Mouse (Mus musculus) C2C12 (cell line): ENCODE measurements at regions not wholly inside any gene's neighbourhood (a gene's known extent, or its start where the extent isn't known, plus 50 kb on each side); places are given as distances from the start of the nearest gene placed in this dataset.
A peak's percentile ranks its signal among the peaks of the same experiment; 100 is the strongest.

Source experiments
- H3K27me3 ChIP-seq: one replicate; pipeline ENCODE4 v1.6.1; 2011; ENCODE audit not compliant: control insufficient read depth, insufficient read depth, insufficient read length
- H3K36me3 ChIP-seq: one replicate; pipeline ENCODE4 v1.6.1; 2011; ENCODE audit not compliant: control insufficient read depth, insufficient read depth
- H3K4me3 ChIP-seq: one replicate; pipeline ENCODE4 v1.5.1; 2011; ENCODE audit warnings: mild to moderate bottlenecking, control low read depth; ENCODE audit not compliant: poor library complexity, insufficient read depth, severe bottlenecking
- H3K79me2 ChIP-seq: one replicate; pipeline ENCODE4 v1.6.1; 2011; ENCODE audit not compliant: control insufficient read depth, insufficient read depth
- H3K79me3 ChIP-seq: one replicate; pipeline ENCODE4 v1.6.1; 2011; ENCODE audit warnings: low read depth, control low read depth
- H3ac ChIP-seq: one replicate; pipeline ENCODE3; 2011; ENCODE audit warnings: low read depth; ENCODE audit not compliant: control insufficient read depth, insufficient read length
- CEBPB ChIP-seq: IDR thresholded peaks from one replicate; pipeline ENCODE4 v1.6.1; 2011; ENCODE audit warnings: low read depth, mild to moderate bottlenecking, control low read depth, moderate library complexity
- CTCF ChIP-seq: IDR thresholded peaks from one replicate; pipeline ENCODE4 v1.5.1; 2011; ENCODE audit not compliant: control insufficient read depth, insufficient read depth, insufficient read length
- FOSL1 ChIP-seq: IDR thresholded peaks from one replicate; pipeline ENCODE4 v1.8.0; 2011; ENCODE audit warnings: mild to moderate bottlenecking, low read length; ENCODE audit not compliant: poor library complexity, insufficient read depth, severe bottlenecking
- MAX ChIP-seq: IDR thresholded peaks from one replicate; pipeline ENCODE4 v1.6.1; 2011; ENCODE audit warnings: mild to moderate bottlenecking, control low read depth
- MYOD1 ChIP-seq: IDR thresholded peaks from one replicate; pipeline ENCODE4 v1.6.1; 2011; ENCODE audit warnings: low read depth; ENCODE audit not compliant: control insufficient read depth, insufficient read length
- MYOG ChIP-seq: IDR thresholded peaks from one replicate; pipeline ENCODE4 v1.6.1; 2011; ENCODE audit not compliant: control insufficient read depth, insufficient read length; ENCODE audit errors: extremely low read depth
- USF1 ChIP-seq: IDR thresholded peaks from one replicate; pipeline ENCODE4 v1.6.1; 2011; ENCODE audit warnings: low read depth, mild to moderate bottlenecking, control low read depth, moderate library complexity

DNA sequence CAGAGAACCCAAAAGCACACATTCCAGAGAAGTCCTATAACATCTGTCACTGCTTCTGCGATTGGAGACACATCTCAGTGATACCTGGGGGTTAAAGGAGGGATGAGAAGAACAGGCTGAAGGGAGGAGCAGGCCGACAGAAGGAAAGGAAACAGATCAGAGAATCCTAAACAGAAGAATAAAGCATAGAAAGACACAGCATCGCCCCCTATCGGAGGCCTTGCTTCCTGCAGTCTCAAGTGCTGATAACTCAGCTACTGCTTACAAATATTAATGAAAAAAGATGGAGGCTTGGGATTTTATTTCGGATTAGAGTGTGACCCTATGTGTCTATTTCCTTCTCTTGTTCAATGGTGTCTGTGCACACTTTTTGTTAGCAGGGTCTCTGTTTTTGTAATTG is 255.6 kb upstream of the Gm5148 start:
- no peaks in the 10 kb centered on the region for H3K36me3 ChIP-seq
- H3ac ChIP-seq = no peak overlapping the region
- H3K79me2 ChIP-seq = no peaks in the 10 kb centered on the region
- no peak overlapping the region for H3K4me3 ChIP-seq
- no peaks in the 10 kb centered on the region for H3K27me3 ChIP-seq
- H3K79me3 ChIP-seq = no peaks in the 10 kb centered on the region
- TF ChIP-seq CTCF (no peak), MAX (no peak), MYOD1 (no peak), FOSL1 (no peak), CEBPB (no peak), USF1 (no peak), MYOG (no peak)

DNA sequence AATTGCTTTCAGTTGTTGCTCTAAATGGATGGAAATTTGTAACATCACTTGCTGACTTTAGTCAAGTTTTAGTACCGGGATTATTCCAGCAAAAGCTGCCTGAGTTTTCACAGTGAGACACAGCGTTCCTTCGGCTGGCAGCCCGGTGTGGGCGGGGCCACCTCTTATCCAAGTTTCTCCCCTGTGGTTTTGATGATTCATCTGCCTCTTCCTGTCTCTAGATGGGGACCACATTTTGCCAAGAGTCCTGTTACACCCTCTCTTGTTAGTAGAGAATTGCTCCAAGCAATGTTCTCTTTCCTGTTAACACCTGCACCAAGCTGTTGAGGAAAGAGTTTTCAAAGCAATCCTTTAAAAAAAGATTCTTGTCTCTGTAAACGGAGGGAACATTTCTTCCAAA is 254.2 kb upstream of the Gm5148 start:
- Histone ChIP-seq H3K4me3 (no peak overlapping the region), H3K27me3 (no peaks in the 10 kb centered on the region), H3K79me2 (no peaks in the 10 kb centered on the region), H3K79me3 (no peaks in the 10 kb centered on the region), H3ac (no peak overlapping the region), H3K36me3 (no peaks in the 10 kb centered on the region)
- no peak for TF ChIP-seq MAX
- TF ChIP-seq FOSL1 = peak; percentile 47

DNA sequence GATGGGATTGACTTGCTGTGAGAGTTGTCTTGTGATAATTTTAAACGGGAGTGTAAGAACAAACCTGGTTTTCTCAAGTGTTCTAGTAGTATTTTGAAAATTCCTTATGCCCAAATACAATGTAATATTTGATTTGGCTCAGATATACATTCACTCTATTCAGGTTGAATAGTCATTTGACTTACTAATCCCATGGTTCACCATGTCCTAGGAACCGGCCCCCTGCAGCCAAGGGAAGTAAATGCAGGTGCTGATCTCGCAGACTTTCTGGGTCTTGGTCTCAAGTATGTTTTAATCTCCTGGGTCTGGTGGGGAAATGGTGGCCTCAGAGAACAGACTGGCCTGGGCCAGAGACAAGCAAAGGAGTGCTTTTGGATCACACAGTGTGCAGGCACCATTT is 253.2 kb upstream of the Gm5148 start:
- H3K36me3 ChIP-seq = no peaks in the 10 kb centered on the region
- no peaks in the 10 kb centered on the region for H3K79me2 ChIP-seq
- H3K27me3 ChIP-seq = no peaks in the 10 kb centered on the region
- no peak overlapping the region for H3ac ChIP-seq
- no peak for TF ChIP-seq MAX
- no peak for TF ChIP-seq USF1
- TF ChIP-seq CTCF = no peak
- TF ChIP-seq MYOD1 = no peak
- no peak for TF ChIP-seq MYOG
- TF ChIP-seq FOSL1 = no peak
- no peak for TF ChIP-seq CEBPB
- H3K4me3 ChIP-seq = no peak overlapping the region
- H3K79me3 ChIP-seq = no peaks in the 10 kb centered on the region

DNA sequence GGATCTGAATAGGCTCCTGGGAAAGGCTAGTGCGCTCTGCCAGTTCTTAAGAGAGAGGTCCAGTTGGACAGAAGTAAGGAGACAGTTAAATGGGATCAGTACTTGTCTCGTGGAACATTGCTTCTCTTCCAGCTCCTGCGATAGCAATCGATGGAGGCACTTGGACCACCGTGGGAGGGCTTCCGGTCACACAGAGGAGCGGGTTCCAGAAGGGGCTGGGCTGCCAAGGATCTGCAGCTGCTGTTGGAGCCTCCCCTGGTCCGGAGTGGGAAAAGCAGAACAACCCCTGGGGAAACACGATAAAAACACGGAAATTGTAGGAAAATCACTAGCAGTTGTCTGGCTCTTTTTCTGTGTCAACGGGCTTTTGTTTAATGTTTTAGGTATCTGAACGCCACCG is 252.3 kb upstream of the Gm5148 start:
- Histone ChIP-seq H3ac (no peak overlapping the region), H3K36me3 (no peaks in the 10 kb centered on the region), H3K27me3 (no peaks in the 10 kb centered on the region), H3K79me3 (no peaks in the 10 kb centered on the region), H3K4me3 (no peak overlapping the region), H3K79me2 (no peaks in the 10 kb centered on the region)
- TF ChIP-seq CEBPB (no peak), MYOD1 (no peak), USF1 (no peak), MAX (no peak), FOSL1 (no peak), CTCF (no peak), MYOG (no peak)

DNA sequence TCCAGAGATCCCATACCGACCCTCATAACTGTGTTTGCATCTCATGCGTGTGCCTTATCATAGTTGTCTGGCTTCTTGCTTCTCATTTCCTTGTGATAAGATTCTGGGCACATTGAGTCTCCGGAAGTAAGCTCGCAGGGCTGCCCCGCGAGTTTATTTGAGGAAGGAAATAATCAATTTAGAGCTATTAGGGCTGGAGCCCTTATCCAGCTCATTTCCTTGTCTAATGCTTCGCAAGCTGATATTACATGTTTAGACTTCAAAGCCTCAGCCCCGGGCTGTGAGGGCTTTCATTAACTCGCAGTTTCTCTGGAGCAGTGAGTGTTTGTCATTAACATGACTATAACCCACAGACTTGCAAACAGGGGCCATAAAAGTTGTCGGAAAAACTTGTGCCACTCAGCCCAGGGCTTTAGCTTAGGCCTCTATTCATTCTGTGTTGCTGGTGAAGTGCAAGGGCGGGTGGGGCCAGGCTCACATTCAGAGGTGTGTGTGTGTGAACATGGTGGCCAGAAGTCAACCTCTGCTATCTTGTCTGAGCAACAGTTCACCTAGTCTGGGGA is 251.0 kb upstream of the Gm5148 start:
- Histone ChIP-seq H3ac (no peak overlapping the region), H3K27me3 (no peaks in the 10 kb centered on the region), H3K4me3 (no peak overlapping the region), H3K79me2 (no peaks in the 10 kb centered on the region), H3K79me3 (no peaks in the 10 kb centered on the region), H3K36me3 (no peaks in the 10 kb centered on the region)
- TF ChIP-seq USF1 (no peak), CEBPB (no peak)

DNA sequence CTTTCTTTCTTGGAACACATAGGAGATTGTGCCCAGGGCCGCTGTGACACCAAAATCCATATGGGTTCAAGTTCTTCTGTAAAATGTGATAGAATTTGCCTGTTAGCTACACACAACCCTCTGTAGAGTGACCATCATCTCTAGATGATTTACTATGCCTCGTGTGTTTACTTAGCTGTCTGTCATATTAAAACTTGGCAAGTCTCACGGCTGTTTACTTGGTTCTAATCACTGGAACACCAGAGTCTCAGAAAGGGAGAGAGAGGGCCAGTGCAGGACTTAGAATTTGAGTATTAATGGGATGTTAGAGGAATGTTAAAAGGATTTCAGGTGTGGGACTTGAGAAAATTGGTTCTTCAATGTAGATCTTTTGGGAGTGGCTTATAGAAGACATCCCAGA is 248.6 kb upstream of the Gm5148 start:
- H3K36me3 ChIP-seq = no peaks in the 10 kb centered on the region
- H3ac ChIP-seq = no peak overlapping the region
- TF ChIP-seq USF1 = no peak
- no peaks in the 10 kb centered on the region for H3K79me2 ChIP-seq
- no peaks in the 10 kb centered on the region for H3K79me3 ChIP-seq
- H3K4me3 ChIP-seq = no peak overlapping the region
- no peaks in the 10 kb centered on the region for H3K27me3 ChIP-seq
